Mouse (Mus musculus): ENCODE results near the gene Ptbp2.

The Ptbp2 gene

GRCm38 (mm10) chr3:119784366-119784765, at the start of gene Ptbp2:
Gene Ptbp2, minus strand, starts transcription at chr3:119784466.
- no peak for DNase-seq (ENCODE audit: low read depth, low spot score)

GRCm38 (mm10) chr3:119814678-119815077, 30.4 kb upstream of the Ptbp2 start:
- DNase-seq (ENCODE audit: low read depth, low spot score), result no peak

- DNase-seq (ENCODE audit: low read depth, low spot score), result no peak
Observed at GRCm38 (mm10) chr3:119806123-119806522, 21.9 kb upstream of the Ptbp2 start.

- DNase-seq (ENCODE audit: low read depth, low spot score), result no peak
Observed at GRCm38 (mm10) chr3:119794677-119795365, 10.6 kb upstream of the Ptbp2 start.

GRCm38 (mm10) chr3:119782946-119783701, 1.1 kb downstream of the Ptbp2 start:
- DNase-seq (ENCODE audit: low read depth, low spot score), result no peak

- DNase-seq (ENCODE audit: low read depth, low spot score), result no peak
Observed at GRCm38 (mm10) chr3:119782022-119782945, 2.0 kb downstream of the Ptbp2 start.

- DNase-seq (ENCODE audit: low read depth, low spot score), result no peak
Observed at GRCm38 (mm10) chr3:119780876-119781275, 3.4 kb downstream of the Ptbp2 start.

GRCm38 (mm10) chr3:119779261-119779660, 5.0 kb downstream of the Ptbp2 start:
- no peak for DNase-seq (ENCODE audit: low read depth, low spot score)

GRCm38 (mm10) chr3:119778431-119778830, 5.8 kb downstream of the Ptbp2 start:
- no peak for DNase-seq (ENCODE audit: low read depth, low spot score)

GRCm38 (mm10) chr3:119776129-119776528, 8.1 kb downstream of the Ptbp2 start:
- DNase-seq (ENCODE audit: low read depth, low spot score), result no peak

- DNase-seq (ENCODE audit: low read depth, low spot score), result no peak
Observed at GRCm38 (mm10) chr3:119772789-119773188, 11.5 kb downstream of the Ptbp2 start.

- no peak for DNase-seq (ENCODE audit: low read depth, low spot score)
Observed at GRCm38 (mm10) chr3:119763772-119764171, 20.5 kb downstream of the Ptbp2 start.

GRCm38 (mm10) chr3:119761732-119762131, 22.5 kb downstream of the Ptbp2 start:
- no peak for DNase-seq (ENCODE audit: low read depth, low spot score)

GRCm38 (mm10) chr3:119753791-119754190, 30.5 kb downstream of the Ptbp2 start:
- DNase-seq (ENCODE audit: low read depth, low spot score), result no peak

GRCm38 (mm10) chr3:119749551-119750249, 34.6 kb downstream of the Ptbp2 start:
- DNase-seq (ENCODE audit: low read depth, low spot score), result no peak

- no peak for DNase-seq (ENCODE audit: low read depth, low spot score)
Observed at GRCm38 (mm10) chr3:119749140-119749539, 35.1 kb downstream of the Ptbp2 start.

GRCm38 (mm10) chr3:119746656-119747055, 37.6 kb downstream of the Ptbp2 start:
- DNase-seq (ENCODE audit: low read depth, low spot score), result no peak

- no peak for DNase-seq (ENCODE audit: low read depth, low spot score)
Observed at GRCm38 (mm10) chr3:119745801-119746200, 38.5 kb downstream of the Ptbp2 start.

GRCm38 (mm10) chr3:119729863-119730262, 54.4 kb downstream of the Ptbp2 start:
- no peak for DNase-seq (ENCODE audit: low read depth, low spot score)

GRCm38 (mm10) chr3:119712066-119712465, 72.2 kb downstream of the Ptbp2 start:
- no peak for DNase-seq (ENCODE audit: low read depth, low spot score)

- DNase-seq (ENCODE audit: low read depth, low spot score), result no peak
Observed at GRCm38 (mm10) chr3:119711503-119711902, 72.8 kb downstream of the Ptbp2 start.
